Mouse (Mus musculus) liver, embryonic 13.5 days (tissue): ENCODE measurements at regions not wholly inside any gene's neighbourhood (a gene's known extent, or its start where the extent isn't known, plus 50 kb on each side); places are given as distances from the start of the nearest gene placed in this dataset.

Source experiments
- ATAC-seq: fragments of 200-750 bp; cut with Nextera tagmentation; 2 replicates; pipeline ENCODE4 v1.8.0; 2017; ENCODE audit warnings: low read depth, mild to moderate bottlenecking, moderate number of reproducible peaks, moderate library complexity
- DNase-seq: peaks from one replicate; pipeline ENCODE4 v3.0.0; 2022
- H3K27ac ChIP-seq: fragments of 300-500 bp; sonication (generic); 2 replicates; pipeline ENCODE4 v1.5.1; 2015; ENCODE audit warnings: moderate library complexity, mild to moderate bottlenecking, inconsistent platforms
- H3K27me3 ChIP-seq: fragments of 300-500 bp; sonication (generic); 2 replicates; pipeline ENCODE4 v1.6.1; 2015; ENCODE audit warnings: mild to moderate bottlenecking, inconsistent platforms
- H3K36me3 ChIP-seq: fragments of 300-500 bp; sonication (generic); 2 replicates; pipeline ENCODE4 v1.6.1; 2015; ENCODE audit warnings: mild to moderate bottlenecking, inconsistent platforms
- H3K4me1 ChIP-seq: fragments of 300-500 bp; sonication (generic); replicated peaks from 2 replicates; pipeline ENCODE4 v1.6.1; 2015; ENCODE audit warnings: inconsistent platforms
- H3K4me2 ChIP-seq: fragments of 300-500 bp; sonication (generic); 2 replicates; pipeline ENCODE4 v1.6.1; 2015; ENCODE audit warnings: inconsistent platforms, mild to moderate bottlenecking, moderate library complexity
- H3K4me3 ChIP-seq: fragments of 300-500 bp; sonication (generic); replicated peaks from 2 replicates; pipeline ENCODE4 v1.5.1; 2015; ENCODE audit warnings: mild to moderate bottlenecking, inconsistent platforms
- H3K9ac ChIP-seq: fragments of 300-500 bp; sonication (generic); 2 replicates; pipeline ENCODE4 v1.6.1; 2015; ENCODE audit warnings: mild to moderate bottlenecking, inconsistent platforms
- H3K9me3 ChIP-seq: fragments of 300-500 bp; sonication (generic); replicated peaks from 2 replicates; pipeline ENCODE4 v1.6.1; 2016; ENCODE audit warnings: inconsistent platforms
- WGBS: fragments of 180-500 bp; shearing (Covaris S2); methylation state at CpG from one replicate; pipeline ENCODE4 v1.1.7; 2015; ENCODE audit not compliant: insufficient replicate concordance; 5-methylcytosine and 5-hydroxymethylcytosine counted together

DNA sequence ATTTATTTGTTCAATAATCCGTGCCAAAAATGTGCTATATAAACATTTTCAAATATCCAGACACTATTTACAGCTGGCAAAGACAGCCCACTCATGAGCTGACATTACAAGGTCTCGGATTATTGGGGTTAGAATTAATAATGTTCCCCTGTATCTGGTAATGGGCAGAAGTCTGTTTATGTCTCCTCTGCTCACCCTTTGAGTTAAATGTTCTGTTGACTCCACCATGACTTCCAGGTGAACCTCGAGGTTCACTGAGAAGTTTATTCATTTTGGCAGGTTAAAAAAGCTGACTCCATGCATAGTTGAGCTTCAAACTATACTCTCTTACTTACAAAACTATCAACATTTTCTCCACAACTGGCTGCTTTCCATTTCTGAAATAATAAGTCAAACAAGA, 732.6 kb upstream of the Alcam start:
- no peaks in the 10 kb centered on the region for H3K27me3 ChIP-seq
- no peak overlapping the region for H3K4me2 ChIP-seq
- 35% methylated on average over 3 of the region's 3 CpGs for WGBS
- H3K36me3 ChIP-seq: no peaks in the 10 kb centered on the region
- no peak overlapping the region for H3K9ac ChIP-seq
- H3K27ac ChIP-seq: no peak overlapping the region
- H3K4me3 ChIP-seq: no peak overlapping the region
- DNase-seq (no peak), ATAC-seq (no peak)
- no peaks in the 10 kb centered on the region for H3K9me3 ChIP-seq
- H3K4me1 ChIP-seq: no peaks in the 10 kb centered on the region

DNA sequence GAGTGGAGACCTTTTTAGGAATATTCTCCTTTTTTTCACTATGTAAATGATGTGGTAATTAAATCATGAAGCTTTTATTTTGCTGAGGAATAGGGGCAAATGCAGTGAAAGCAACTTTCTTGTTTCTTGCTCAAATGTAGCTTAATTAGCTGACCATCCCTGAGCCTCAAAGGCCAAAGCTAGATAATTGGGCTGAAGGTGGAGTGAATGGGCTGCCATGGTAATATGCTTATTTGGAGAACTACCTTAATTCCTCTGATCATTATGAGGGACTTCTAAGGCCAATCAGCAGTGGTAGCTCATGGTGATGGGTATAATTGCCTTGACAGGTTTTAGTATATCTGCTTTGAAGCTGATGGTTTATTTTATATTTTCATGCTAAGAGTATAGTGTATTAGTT, 702.5 kb upstream of the Alcam start:
- Histone ChIP-seq H3K27me3 (no peaks in the 10 kb centered on the region), H3K27ac (no peak overlapping the region), H3K4me2 (no peak overlapping the region), H3K9ac (no peak overlapping the region), H3K36me3 (no peaks in the 10 kb centered on the region), H3K4me1 (no peaks in the 10 kb centered on the region), H3K9me3 (no peaks in the 10 kb centered on the region), H3K4me3 (no peak overlapping the region)
- ATAC-seq: no peak
- DNase-seq: no peak

GRCm38 (mm10) chr16:53130677-53131076, 676.8 kb upstream of the Alcam start:
- no peak overlapping the region for H3K4me3 ChIP-seq
- H3K27ac ChIP-seq: no peak overlapping the region
- H3K9me3 ChIP-seq: no peaks in the 10 kb centered on the region
- no peaks in the 10 kb centered on the region for H3K27me3 ChIP-seq
- H3K36me3 ChIP-seq: no peaks in the 10 kb centered on the region
- no peak overlapping the region for H3K9ac ChIP-seq
- H3K4me2 ChIP-seq: no peak overlapping the region
- DNase-seq: no peak
- 67% methylated on average over 2 of the region's 2 CpGs for WGBS
- H3K4me1 ChIP-seq: no peaks in the 10 kb centered on the region
- ATAC-seq: no peak

GRCm38 (mm10) chr16:53108726-53109125, 654.9 kb upstream of the Alcam start:
- 63% methylated on average over 3 of the region's 3 CpGs for WGBS
- ATAC-seq: no peak

GRCm38 (mm10) chr16:53095396-53095929, 641.6 kb upstream of the Alcam start:
- 49% methylated on average over 2 of the region's 2 CpGs for WGBS
- Histone ChIP-seq H3K4me2 (no peak overlapping the region), H3K4me1 (no peaks in the 10 kb centered on the region), H3K4me3 (no peak overlapping the region), H3K27me3 (no peaks in the 10 kb centered on the region), H3K36me3 (no peaks in the 10 kb centered on the region), H3K27ac (no peak overlapping the region), H3K9me3 (no peaks in the 10 kb centered on the region), H3K9ac (no peak overlapping the region)
- ATAC-seq: no peak
- DNase-seq: no peak

More at GRCm38 (mm10) chr16:53108726-53109125, 654.9 kb upstream of the Alcam start:
- H3K9ac ChIP-seq: no peak overlapping the region
- H3K4me1 ChIP-seq: no peaks in the 10 kb centered on the region
- no peak overlapping the region for H3K4me2 ChIP-seq
- no peaks in the 10 kb centered on the region for H3K36me3 ChIP-seq
- DNase-seq: no peak
- no peaks in the 10 kb centered on the region for H3K27me3 ChIP-seq
- no peaks in the 10 kb centered on the region for H3K9me3 ChIP-seq
- no peak overlapping the region for H3K4me3 ChIP-seq
- no peak overlapping the region for H3K27ac ChIP-seq

DNA sequence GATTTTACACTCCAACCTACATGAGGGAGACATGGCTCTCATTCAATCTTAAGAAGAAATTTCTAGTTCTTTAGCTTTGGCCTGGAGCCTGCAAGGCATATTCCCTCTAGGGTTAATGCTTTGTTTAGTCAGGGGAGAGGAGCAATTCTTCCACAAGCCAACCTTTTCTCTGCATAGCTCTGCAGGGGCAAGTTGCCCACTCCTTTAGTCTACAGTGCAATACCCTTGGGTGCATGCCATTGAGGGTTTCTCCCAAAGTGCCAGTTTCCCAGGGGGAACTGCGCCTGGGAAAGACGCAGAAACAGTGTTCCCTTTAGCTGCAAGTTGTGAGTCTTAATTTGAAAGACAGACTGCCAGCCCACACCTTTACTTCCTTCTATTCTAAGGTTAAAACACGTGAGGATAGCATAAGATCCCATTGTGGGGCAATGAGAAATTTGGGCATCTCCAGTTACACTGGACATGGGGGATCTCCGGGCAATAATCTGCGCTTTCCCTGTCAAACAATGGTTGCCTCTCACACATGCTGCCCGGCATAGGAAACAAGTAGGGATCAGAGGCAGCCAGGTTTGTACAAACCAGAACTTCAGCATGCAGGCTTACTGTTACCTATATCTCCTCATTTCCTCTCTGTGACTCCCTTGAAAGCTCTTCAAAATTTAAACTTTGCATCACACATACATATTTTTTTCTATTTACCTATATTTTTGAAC, 620.1 kb upstream of the Alcam start:
- Histone ChIP-seq H3K4me3 (no peak overlapping the region), H3K4me1 (no peaks in the 10 kb centered on the region)

GRCm38 (mm10) chr16:53071887-53072682, 618.2 kb upstream of the Alcam start:
- no peaks in the 10 kb centered on the region for H3K4me1 ChIP-seq
- H3K9ac ChIP-seq: no peak overlapping the region
- no peaks in the 10 kb centered on the region for H3K9me3 ChIP-seq
- H3K4me3 ChIP-seq: no peak overlapping the region
- no peak overlapping the region for H3K27ac ChIP-seq
- no peak for ATAC-seq
- no peak for DNase-seq
- WGBS: 79% methylated on average over 9 of the region's 9 CpGs
- H3K36me3 ChIP-seq: no peaks in the 10 kb centered on the region
- H3K4me2 ChIP-seq: no peak overlapping the region
- no peaks in the 10 kb centered on the region for H3K27me3 ChIP-seq

More for the DNA sequence above, 620.1 kb upstream of the Alcam start:
- DNase-seq (no peak), ATAC-seq (no peak)
- Histone ChIP-seq H3K27ac (no peak overlapping the region), H3K9ac (no peak overlapping the region), H3K27me3 (no peaks in the 10 kb centered on the region), H3K9me3 (no peaks in the 10 kb centered on the region), H3K36me3 (no peaks in the 10 kb centered on the region), H3K4me2 (no peak overlapping the region)
- 58% methylated on average over 6 of the region's 6 CpGs for WGBS

GRCm38 (mm10) chr16:53064151-53064550, 610.3 kb upstream of the Alcam start:
- H3K27me3 ChIP-seq: no peaks in the 10 kb centered on the region
- DNase-seq: no peak
- H3K4me3 ChIP-seq: no peak overlapping the region
- H3K36me3 ChIP-seq: no peaks in the 10 kb centered on the region
- H3K9me3 ChIP-seq: no peaks in the 10 kb centered on the region
- H3K4me1 ChIP-seq: no peaks in the 10 kb centered on the region
- no peak overlapping the region for H3K4me2 ChIP-seq
- no peak overlapping the region for H3K9ac ChIP-seq
- H3K27ac ChIP-seq: no peak overlapping the region
- no peak for ATAC-seq
- WGBS: 59% methylated on average over 3 of the region's 3 CpGs

GRCm38 (mm10) chr16:53063061-53063460, 609.2 kb upstream of the Alcam start:
- Histone ChIP-seq H3K4me1 (no peaks in the 10 kb centered on the region), H3K27ac (no peak overlapping the region), H3K4me2 (no peak overlapping the region), H3K27me3 (no peaks in the 10 kb centered on the region), H3K9me3 (no peaks in the 10 kb centered on the region), H3K36me3 (no peaks in the 10 kb centered on the region), H3K9ac (no peak overlapping the region), H3K4me3 (no peak overlapping the region)
- DNase-seq: no peak
- ATAC-seq: no peak
- 67% methylated on average over 5 of the region's 5 CpGs for WGBS

DNA sequence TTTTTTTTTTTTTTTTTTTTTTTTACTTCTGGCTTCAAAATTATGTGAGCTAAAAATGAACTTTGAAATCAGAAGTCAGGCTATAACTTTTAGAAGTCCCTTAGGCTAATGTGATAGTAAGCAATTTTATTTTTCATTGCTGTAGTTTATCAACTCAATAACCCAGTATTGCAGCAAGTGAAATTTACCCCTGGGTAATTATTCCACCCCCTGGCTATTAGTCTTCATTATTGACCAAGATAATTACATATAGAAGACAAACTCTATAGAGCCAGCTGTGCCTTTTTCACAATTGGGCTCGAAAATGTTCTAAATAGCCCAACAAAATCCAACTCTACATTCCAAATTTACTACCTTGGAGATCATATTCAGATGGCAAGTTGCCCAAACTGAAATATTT, 572.2 kb upstream of the Alcam start:
- DNase-seq (no peak), ATAC-seq (no peak)
- H3K9me3 ChIP-seq: no peaks in the 10 kb centered on the region
- 27% methylated on average over 1 of the region's 1 CpGs for WGBS
- no peaks in the 10 kb centered on the region for H3K4me1 ChIP-seq
- no peaks in the 10 kb centered on the region for H3K27me3 ChIP-seq
- H3K36me3 ChIP-seq: no peaks in the 10 kb centered on the region
- no peak overlapping the region for H3K27ac ChIP-seq
- H3K4me2 ChIP-seq: no peak overlapping the region
- no peak overlapping the region for H3K4me3 ChIP-seq
- no peak overlapping the region for H3K9ac ChIP-seq

- H3K9ac ChIP-seq: no peak overlapping the region
- WGBS: 77% methylated on average over 1 of the region's 1 CpGs
- no peaks in the 10 kb centered on the region for H3K27me3 ChIP-seq
- ATAC-seq (no peak), DNase-seq (no peak)
- no peaks in the 10 kb centered on the region for H3K36me3 ChIP-seq
- H3K4me3 ChIP-seq: no peak overlapping the region
- H3K27ac ChIP-seq: no peak overlapping the region
- H3K4me2 ChIP-seq: no peak overlapping the region
- H3K9me3 ChIP-seq: no peaks in the 10 kb centered on the region
- no peaks in the 10 kb centered on the region for H3K4me1 ChIP-seq
Measured at GRCm38 (mm10) chr16:53011847-53012246, 558.0 kb upstream of the Alcam start.
